Comparison of ENCODE assay signal across 8 mouse cellular contexts in the genomic region with DNA sequence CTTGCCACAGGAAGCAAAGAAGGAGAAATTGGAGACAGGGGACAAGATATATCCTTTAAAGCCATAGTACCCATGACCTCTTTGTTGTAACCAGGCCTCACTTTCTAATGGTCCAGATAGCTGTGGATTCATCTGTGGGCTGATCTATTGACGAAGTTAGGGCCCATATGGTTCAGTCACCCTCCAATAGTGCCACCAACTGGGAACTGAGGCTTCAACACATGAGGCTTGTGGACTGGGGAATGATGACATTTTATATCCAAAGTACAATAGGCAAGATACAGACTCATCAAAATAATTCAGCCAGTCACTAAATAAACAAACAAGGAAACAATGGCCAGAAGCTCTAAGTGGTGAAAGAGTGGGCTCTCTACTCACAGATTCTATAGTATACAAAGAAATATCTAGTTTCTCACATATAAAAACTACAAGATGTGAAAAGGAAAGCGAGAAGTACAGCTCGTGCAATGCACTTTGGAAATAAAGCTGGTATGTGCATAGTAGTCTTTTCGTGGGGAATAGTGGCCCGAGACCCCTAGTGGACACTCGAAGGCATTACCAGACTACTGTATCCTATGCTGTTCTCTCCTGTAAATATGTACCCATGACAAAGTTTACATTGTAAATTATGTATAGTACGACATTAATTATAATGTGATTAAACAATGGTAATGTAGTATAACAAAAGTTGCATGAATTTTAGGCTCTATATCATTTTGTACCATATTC. TPM values are rescaled to one million over a fixed set of nuclear protein-coding genes. Genes with fewer than 3 reads are reported as not detected.
DNase-seq lines count a peak whose midpoint lies in the region; ATAC-seq and TF ChIP-seq lines count a peak whose summit lies in the region.
"Had no signal": no experiment of that assay in that cellular context is flagged by ENCODE, and none has a peak within 500 bp of the region (broad histone marks: within the 10 kb centered on the region; RNA-seq: fewer than 3 reads in every experiment).

No protein-coding gene starts in this region.

- no peak for TF ChIP-seq EP300 in heart, postnatal 0 days (IDR thresholded peaks at IDR 0.05; ENCODE audit: low read depth)

- no peak overlapping the region for H3K4me3 ChIP-seq in heart, postnatal 0 days (ENCODE audit: low read depth, low read length)
- H3K4me3 ChIP-seq in heart, embryonic 11.5 days (ENCODE audit: low read depth, low read length): no peak overlapping the region
- H3K4me3 ChIP-seq: limb, embryonic 13.5 days had no signal

- no peaks in the 10 kb centered on the region for H3K4me1 ChIP-seq in heart, postnatal 0 days (ENCODE audit: control insufficient read depth, insufficient read depth)
- H3K4me1 ChIP-seq in heart, embryonic 11.5 days (ENCODE audit: control insufficient read depth, insufficient read depth, low read length): 0 out of 2 replicates have a peak, but pooled peaks cover 2% of the 10 kb centered on the region

- DNase-seq in heart, postnatal 0 days (ENCODE audit: low spot score): peak; percentile 45
- DNase-seq in right cerebral cortex, postnatal 10 days (ENCODE audit: low spot score in 2 of 2): peak; percentile 19 to 29
- no peak for DNase-seq in right cerebral cortex, adult 2 months (ENCODE audit: low spot score in 2 of 2)
- peak; percentile 36 for DNase-seq in ZHBTc4 (ENCODE audit: low read depth, low spot score)
- DNase-seq in retina, postnatal 1 day: peak; percentile 29
- DNase-seq in frontal cortex, postnatal 36 days (ENCODE audit: low spot score in 2 of 2): no peak

- no peak overlapping the region for H3K9ac ChIP-seq in heart, postnatal 0 days (replicated peaks; ENCODE audit: low read depth, low read length)
- H3K9ac ChIP-seq in heart, embryonic 11.5 days (ENCODE audit: low read depth, low read length): no peak overlapping the region
- H3K9ac ChIP-seq: limb, embryonic 13.5 days had no signal

- ATAC-seq in heart, postnatal 0 days (ENCODE audit: insufficient read depth, low read depth): peak; percentile 33; the same call in 1 of the 2 replicates
- ATAC-seq in heart, embryonic 11.5 days (replicated peaks; ENCODE audit: insufficient number of reproducible peaks, low FRiP score, low TSS enrichment): no peak

- WGBS in heart, postnatal 0 days: 46% methylated on average over 7 of the region's 7 CpGs
- 46% methylated on average over 7 of the region's 7 CpGs for WGBS in heart, embryonic 11.5 days (ENCODE audit: insufficient replicate concordance)

- no peaks in the 10 kb centered on the region for H3K27me3 ChIP-seq in heart, postnatal 0 days (ENCODE audit: control insufficient read depth, insufficient read depth, low read length)
- H3K27me3 ChIP-seq in heart, embryonic 11.5 days (ENCODE audit: control insufficient read depth, insufficient read depth, low read length): no peaks in the 10 kb centered on the region
- H3K27me3 ChIP-seq: limb, embryonic 13.5 days had no signal

- peak; percentile 66 for TF ChIP-seq CTCF in heart, postnatal 0 days (IDR thresholded peaks at IDR 0.05; ENCODE audit: low read depth)

- no peaks in the 10 kb centered on the region for H3K9me3 ChIP-seq in heart, postnatal 0 days (replicated peaks; ENCODE audit: control insufficient read depth, low read length)
- H3K9me3 ChIP-seq in heart, embryonic 11.5 days (replicated peaks; ENCODE audit: control insufficient read depth, low read length): no peaks in the 10 kb centered on the region
- H3K9me3 ChIP-seq: limb, embryonic 13.5 days had no signal

- H3K27ac ChIP-seq in heart, postnatal 0 days (ENCODE audit: low read depth): no peak overlapping the region
- H3K27ac ChIP-seq in heart, embryonic 11.5 days (ENCODE audit: low read depth, low read length): no peak overlapping the region
- H3K27ac ChIP-seq: limb, embryonic 13.5 days had no signal

- no peak overlapping the region for H3K4me2 ChIP-seq in heart, postnatal 0 days (ENCODE audit: low read depth, low read length)
- no peak overlapping the region for H3K4me2 ChIP-seq in heart, embryonic 11.5 days
- H3K4me2 ChIP-seq: limb, embryonic 13.5 days had no signal

- 0 out of 2 replicates have a peak, but pooled peaks cover under 1% of the 10 kb centered on the region for H3K36me3 ChIP-seq in heart, postnatal 0 days (replicated peaks; ENCODE audit: control insufficient read depth, insufficient read depth, low read length)
- no peaks in the 10 kb centered on the region for H3K36me3 ChIP-seq in heart, embryonic 11.5 days (ENCODE audit: control insufficient read depth, insufficient read depth, low read length)

RNA-seq across cellular contexts. Expression of gene Pmp22, which starts 36.1 kb away (rescaled TPM):
- 94.4 and 128 TPM in 2 replicates for total RNA-seq in heart, postnatal 0 days (2014; rRNA removed; ENCODE audit: low replicate concordance)
- 62.1 and 63.3 TPM in 2 replicates for polyA plus RNA-seq in heart, postnatal 0 days (2015; fragmentation: Nextera tagmentation; extraction: Ambion mirVana)
- polyA plus RNA-seq in heart, embryonic 11.5 days (2014; fragmentation: Nextera tagmentation; extraction: Ambion mirVana): 77.9 and 89.4 TPM in 2 replicates

Comparison
In these comparisons a context has a peak if more than half of its experiments do, and no peak if none do; other contexts are left out.
1. DNase-seq: peak in heart, postnatal 0 days (single experiment), right cerebral cortex, postnatal 10 days (2 of 2), ZHBTc4 (single experiment) and retina, postnatal 1 day (single experiment); none in right cerebral cortex, adult 2 months (0 of 2) and frontal cortex, postnatal 36 days (0 of 2).